Mouse (Mus musculus): Measurements from ENCODE around the gene Tmem163. TPM values are rescaled to one million over a fixed set of nuclear protein-coding genes. Genes with fewer than 3 reads are reported as not detected.

Gene Tmem163
- total RNA-seq, 1 experiment from 2014 or later = 12.4 TPM

- ATAC-seq (replicated peaks; ENCODE audit: insufficient number of reproducible peaks, low FRiP score, low TSS enrichment, poor library complexity, severe bottlenecking) = no peak
Measured at GRCm38 (mm10) chr1:127662385-127663068, 16.8 kb downstream of the Tmem163 start.

DNA sequence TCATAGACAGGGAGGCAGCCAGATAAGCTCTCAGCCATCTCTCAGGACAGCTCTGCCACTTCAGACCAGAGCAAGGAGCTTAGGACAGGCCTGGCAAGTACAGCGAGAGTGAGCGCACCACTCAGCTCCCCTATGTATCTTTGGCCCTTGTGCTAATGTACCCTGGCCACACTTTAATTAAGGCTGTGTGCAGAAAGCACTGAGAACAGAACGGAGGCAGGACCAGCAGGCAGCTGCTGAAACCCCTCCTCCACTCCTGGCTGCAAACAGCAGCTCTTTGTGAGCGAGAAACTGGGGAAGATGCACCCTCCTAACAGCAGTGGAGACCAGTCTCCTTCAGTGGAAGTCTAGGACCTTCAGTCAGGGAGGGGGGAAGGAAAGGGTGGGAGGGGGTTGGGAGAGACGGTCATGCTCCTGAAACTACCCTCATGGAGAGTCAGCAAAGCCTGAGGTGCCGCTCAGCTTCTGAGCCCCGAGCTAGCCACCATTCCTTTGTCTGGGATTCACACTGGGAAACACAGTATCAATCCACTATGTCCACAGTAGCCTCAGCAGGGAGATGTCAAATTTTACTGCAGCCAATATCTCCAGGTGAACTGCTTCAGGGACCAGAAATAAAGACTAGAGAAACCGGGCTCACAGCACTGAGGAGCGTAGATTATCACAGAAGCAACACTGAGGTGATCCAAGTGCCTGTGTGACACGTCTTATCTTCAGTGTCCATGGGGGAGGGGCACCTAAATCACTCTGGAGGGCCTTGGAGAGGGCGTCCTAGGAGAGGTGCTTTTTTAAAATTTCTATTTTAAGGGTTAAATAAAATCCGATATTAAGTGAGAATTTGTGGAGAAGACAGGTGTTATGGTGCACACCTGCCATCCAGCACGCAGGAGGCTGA is 18.0 kb downstream of the Tmem163 start:
- no peak for ATAC-seq (replicated peaks; ENCODE audit: insufficient number of reproducible peaks, low FRiP score, low TSS enrichment, poor library complexity, severe bottlenecking)

DNA sequence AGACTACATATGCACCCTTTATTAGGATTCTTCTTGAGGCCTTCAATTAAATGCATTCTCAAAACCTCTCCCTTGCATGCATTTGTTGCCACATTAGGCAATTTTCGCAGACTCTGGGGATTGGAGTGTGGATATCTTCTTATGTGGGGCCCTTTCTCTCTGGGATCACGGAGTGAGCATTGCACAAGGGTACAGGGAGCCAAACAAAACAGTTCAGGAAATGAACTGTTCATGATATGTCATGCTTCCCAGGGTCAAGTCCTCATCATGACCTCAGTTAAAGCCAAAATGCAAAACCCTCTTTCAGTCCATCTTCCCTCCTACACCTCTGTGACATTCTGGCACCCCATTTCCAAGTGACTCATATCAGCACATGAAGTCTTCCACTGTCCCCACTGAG is 27.8 kb downstream of the Tmem163 start:
- no peak for ATAC-seq (replicated peaks; ENCODE audit: insufficient number of reproducible peaks, low FRiP score, low TSS enrichment, poor library complexity, severe bottlenecking)

DNA sequence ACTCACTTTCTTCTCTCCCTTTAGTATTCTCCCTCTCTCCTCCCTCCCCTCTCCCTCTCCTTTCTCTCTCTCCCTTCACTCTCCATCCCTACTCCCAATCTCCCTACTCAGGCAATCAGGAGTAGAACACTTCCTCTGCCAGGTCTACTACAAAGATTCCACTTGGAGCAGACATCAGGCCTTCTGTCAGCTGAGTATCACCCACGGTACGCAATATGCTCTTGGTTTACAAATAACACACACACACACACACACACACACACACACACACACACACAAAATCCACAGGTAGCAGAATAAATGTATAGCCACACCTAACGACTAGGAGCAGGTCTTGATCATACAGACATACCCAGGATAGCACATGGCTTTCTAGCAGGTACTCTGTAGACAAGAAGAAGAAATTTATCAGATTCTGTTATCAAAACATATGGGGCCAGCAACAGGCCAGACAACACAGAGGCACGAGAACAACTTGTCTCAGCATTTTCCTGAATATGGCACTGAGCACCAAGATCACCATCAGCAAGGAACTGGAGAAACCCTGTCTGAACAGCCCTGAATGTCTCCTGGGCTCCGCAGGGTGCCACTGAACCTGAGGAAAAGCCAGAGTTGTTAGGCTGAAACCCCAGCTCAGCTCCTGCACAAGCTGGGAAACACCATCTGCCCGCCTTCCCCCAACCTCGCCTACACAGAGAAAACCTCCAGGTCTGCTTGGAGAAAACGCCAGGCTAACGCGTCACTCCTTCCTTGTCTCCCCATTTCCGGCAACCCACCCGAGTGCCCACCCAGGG is 36.2 kb downstream of the Tmem163 start:
- no peak for ATAC-seq (replicated peaks; ENCODE audit: insufficient number of reproducible peaks, low FRiP score, low TSS enrichment, poor library complexity, severe bottlenecking)

DNA sequence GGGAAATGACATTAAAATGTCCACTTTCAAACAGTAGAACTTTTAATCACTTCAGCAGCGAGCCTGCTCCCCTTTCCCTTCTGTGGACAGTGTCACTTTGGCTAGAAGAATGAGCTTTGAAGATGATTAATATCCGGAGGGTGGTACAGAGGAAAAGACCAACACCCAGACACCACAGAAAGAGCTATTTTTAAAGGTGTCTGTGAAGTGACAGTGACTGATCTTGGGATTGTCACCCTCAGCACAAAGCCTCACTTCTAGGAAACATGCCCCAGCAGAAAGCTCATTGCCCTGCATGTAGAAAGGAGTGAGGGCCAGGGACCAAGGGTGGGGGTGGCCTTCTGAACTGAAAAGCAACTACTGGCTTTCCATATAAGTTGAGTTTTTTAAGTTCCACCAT is 41.4 kb downstream of the Tmem163 start:
- ATAC-seq (replicated peaks; ENCODE audit: insufficient number of reproducible peaks, low FRiP score, low TSS enrichment, poor library complexity, severe bottlenecking) = no peak

- ATAC-seq (replicated peaks; ENCODE audit: insufficient number of reproducible peaks, low FRiP score, low TSS enrichment, poor library complexity, severe bottlenecking) = no peak
Measured at GRCm38 (mm10) chr1:127627151-127627550, 52.2 kb downstream of the Tmem163 start.

DNA sequence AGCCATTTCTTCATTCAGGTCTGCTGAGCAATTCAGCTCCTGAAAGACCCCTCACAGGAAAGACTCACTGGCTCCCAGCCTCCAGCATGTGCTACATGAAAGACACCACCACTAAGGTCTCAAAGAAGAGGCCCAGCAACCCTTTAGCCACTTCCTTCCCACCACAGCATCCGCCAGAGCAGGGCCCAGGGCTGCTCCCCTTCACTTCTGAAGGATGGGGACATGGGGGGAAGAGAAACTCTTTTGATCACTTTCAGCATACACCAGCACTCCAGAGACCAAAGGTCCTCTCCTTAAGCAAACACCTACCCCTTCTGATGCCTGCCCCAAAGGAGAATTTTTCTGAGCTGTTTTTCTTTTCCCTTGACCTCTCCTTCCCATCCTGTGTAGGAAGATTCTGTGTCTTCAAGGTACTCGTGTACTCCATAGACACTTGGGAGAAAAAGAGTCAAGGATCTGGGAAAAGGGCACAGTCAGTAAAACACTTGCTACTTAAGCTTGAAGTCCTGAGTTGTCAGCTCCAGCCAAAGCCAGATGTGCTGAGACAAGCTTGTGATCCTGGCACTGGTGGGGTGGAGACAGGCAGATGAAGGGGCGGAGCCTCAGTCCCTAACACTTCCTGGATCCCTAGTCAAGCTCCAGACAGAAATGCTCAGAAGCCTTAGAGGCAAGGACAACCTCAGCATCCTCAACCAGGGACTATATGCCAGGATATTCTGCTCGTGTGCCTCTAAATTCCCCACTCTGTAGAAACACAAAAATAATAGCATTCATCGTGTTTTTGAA is 53.6 kb downstream of the Tmem163 start:
- 0 out of 2 replicates have a peak, but pooled peaks have one; percentile 53 for ATAC-seq (replicated peaks; ENCODE audit: insufficient number of reproducible peaks, low FRiP score, low TSS enrichment, poor library complexity, severe bottlenecking)

GRCm38 (mm10) chr1:127622349-127622748 is 57.0 kb downstream of the Tmem163 start:
- ATAC-seq (replicated peaks; ENCODE audit: insufficient number of reproducible peaks, low FRiP score, low TSS enrichment, poor library complexity, severe bottlenecking) = no peak

GRCm38 (mm10) chr1:127619036-127619435 is 60.3 kb downstream of the Tmem163 start:
- ATAC-seq (replicated peaks; ENCODE audit: insufficient number of reproducible peaks, low FRiP score, low TSS enrichment, poor library complexity, severe bottlenecking) = no peak

- no peak for ATAC-seq (replicated peaks; ENCODE audit: insufficient number of reproducible peaks, low FRiP score, low TSS enrichment, poor library complexity, severe bottlenecking)
Measured at GRCm38 (mm10) chr1:127610378-127610777, 69.0 kb downstream of the Tmem163 start.

DNA sequence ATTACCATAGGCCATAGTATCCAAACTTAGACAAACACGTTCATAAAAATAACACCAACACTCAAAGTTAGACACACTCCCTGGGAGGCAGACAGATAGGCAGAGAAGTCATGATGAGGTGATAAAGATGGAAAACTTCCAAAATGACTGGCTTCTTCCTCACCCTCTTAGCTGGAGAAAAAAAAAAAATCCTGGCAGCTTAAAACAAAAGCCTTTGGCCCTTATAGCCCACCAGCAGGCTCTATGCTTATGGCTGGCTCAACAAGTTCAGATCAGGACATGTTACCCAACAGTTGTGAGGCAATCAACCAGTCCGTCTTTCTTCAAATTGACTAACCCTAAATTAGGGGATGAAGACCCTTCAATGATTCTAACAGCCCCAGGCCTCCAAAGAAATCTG is 69.5 kb downstream of the Tmem163 start:
- no peak for ATAC-seq (replicated peaks; ENCODE audit: insufficient number of reproducible peaks, low FRiP score, low TSS enrichment, poor library complexity, severe bottlenecking)

DNA sequence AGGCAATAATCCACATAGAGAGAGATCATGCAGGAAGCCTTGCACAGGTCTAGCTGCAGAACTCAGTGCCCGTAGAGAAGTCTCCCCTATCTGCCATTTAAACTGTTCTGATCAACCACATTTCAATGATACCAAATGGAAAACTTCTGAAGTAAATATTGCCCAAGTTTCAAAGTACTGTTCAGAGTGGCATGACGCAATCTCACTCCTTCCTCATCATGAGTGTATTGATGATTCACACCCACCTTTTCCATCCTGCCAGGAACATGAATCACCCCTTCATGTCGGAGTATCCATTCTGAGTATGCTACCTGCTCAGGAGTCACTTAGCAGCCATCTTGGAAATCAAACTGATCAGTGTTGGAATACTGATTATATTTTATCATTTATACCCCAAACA is 71.0 kb downstream of the Tmem163 start:
- ATAC-seq (replicated peaks; ENCODE audit: insufficient number of reproducible peaks, low FRiP score, low TSS enrichment, poor library complexity, severe bottlenecking) = no peak

DNA sequence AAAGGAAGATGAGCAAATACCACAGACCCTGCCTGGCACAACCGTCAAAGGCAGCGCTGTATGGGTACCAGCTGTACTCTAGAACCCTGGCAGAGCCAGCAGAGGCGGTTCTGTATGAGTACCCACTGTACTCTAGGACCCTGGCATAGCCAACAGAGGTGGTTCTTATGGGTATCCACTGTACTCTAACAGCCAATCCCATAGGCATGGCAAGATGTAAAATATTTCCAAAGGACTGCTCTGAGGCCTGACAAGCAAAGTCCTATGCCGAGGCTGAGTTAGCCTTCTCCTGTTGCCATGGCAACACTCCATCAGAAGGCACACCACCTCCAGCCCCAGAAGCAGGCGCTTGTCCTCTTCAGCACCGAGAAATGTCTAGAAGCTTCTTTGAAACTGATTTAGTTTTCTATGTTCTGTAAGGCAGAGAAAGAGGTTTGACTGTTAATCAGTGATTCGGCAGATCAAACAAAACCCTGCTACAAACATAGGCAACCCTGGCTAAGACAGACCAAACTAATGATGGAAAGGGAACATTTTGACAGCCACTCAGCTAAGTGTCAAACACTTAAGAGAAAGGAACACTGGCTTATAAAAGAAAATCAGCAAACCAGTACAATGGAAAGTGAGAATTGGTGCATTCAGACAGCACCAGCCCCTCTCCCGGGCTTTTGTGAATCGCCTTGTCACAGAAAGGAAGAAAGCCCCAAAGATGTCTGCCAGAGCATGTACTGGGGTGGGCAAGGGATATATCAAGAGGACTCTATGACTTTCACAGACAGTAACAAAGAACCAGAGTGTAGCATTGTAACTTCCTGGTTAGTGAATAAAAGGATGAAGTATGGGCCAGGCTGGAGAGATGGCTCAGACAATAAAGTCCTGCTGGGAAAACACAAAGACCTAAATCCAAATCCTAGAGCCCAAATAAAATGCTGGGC is 75.4 kb downstream of the Tmem163 start:
- no peak for ATAC-seq (replicated peaks; ENCODE audit: insufficient number of reproducible peaks, low FRiP score, low TSS enrichment, poor library complexity, severe bottlenecking)

- no peak for ATAC-seq (replicated peaks; ENCODE audit: insufficient number of reproducible peaks, low FRiP score, low TSS enrichment, poor library complexity, severe bottlenecking)
Measured at GRCm38 (mm10) chr1:127596143-127596542, 83.2 kb downstream of the Tmem163 start.

- no peak for ATAC-seq (replicated peaks; ENCODE audit: insufficient number of reproducible peaks, low FRiP score, low TSS enrichment, poor library complexity, severe bottlenecking)
Measured at GRCm38 (mm10) chr1:127595735-127596134, 83.6 kb downstream of the Tmem163 start.

- ATAC-seq (replicated peaks; ENCODE audit: insufficient number of reproducible peaks, low FRiP score, low TSS enrichment, poor library complexity, severe bottlenecking) = no peak
Measured at GRCm38 (mm10) chr1:127589542-127589941, 89.8 kb downstream of the Tmem163 start.

GRCm38 (mm10) chr1:127587071-127587470 is 92.3 kb downstream of the Tmem163 start:
- ATAC-seq (replicated peaks; ENCODE audit: insufficient number of reproducible peaks, low FRiP score, low TSS enrichment, poor library complexity, severe bottlenecking) = no peak

- ATAC-seq (replicated peaks; ENCODE audit: insufficient number of reproducible peaks, low FRiP score, low TSS enrichment, poor library complexity, severe bottlenecking) = no peak
Measured at GRCm38 (mm10) chr1:127586156-127586555, 93.2 kb downstream of the Tmem163 start.
